Mouse (Mus musculus): ENCODE results near the gene Celf2. TPM values are rescaled to one million over a fixed set of nuclear protein-coding genes. Genes with fewer than 3 reads are reported as not detected.

Gene Celf2
- polyA plus RNA-seq, 1 experiment from 2014 or later = 92.4 TPM

DNA sequence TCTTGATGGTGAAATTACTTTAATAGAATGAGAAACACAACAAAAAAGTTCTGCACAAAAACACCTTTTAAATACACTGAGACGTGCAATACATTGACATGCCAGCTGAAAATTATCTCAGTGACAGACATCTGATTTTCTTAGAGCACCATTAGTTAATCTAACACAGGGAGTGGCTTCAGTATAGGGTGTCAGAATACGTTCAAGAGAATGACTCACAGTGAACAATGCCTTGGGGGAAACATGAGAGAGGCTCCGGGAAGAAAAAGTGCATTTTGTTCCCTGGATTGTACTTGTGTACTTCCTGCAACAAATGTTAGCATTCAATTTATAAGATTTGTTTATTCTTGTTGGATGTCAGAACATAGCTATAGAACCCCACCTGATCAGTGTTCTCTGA is 487.2 kb downstream of the Celf2 start:
- no peaks in the 10 kb centered on the region for H3K36me3 ChIP-seq (ENCODE audit: control insufficient read depth, insufficient read depth, low read length)
- H3K27me3 ChIP-seq (ENCODE audit: control insufficient read depth, insufficient read depth, low read depth, low read length) = no peaks in the 10 kb centered on the region
- no peak overlapping the region for H3K27ac ChIP-seq (ENCODE audit: low read length)
- H3K9ac ChIP-seq (ENCODE audit: low read length) = no peak overlapping the region
- WGBS = 43% methylated on average over 3 of the region's 3 CpGs
- H3K9me3 ChIP-seq (ENCODE audit: control insufficient read depth, low read length) = no peaks in the 10 kb centered on the region
- 0 out of 2 replicates have a peak, but pooled peaks cover 2% of the 10 kb centered on the region for H3K4me1 ChIP-seq (replicated peaks; ENCODE audit: control insufficient read depth, insufficient read depth, low read length)
- no peak overlapping the region for H3K4me2 ChIP-seq (ENCODE audit: low read depth, low read length)
- no peak for ATAC-seq (ENCODE audit: low read depth)
- no peak overlapping the region for H3K4me3 ChIP-seq (ENCODE audit: low read length)

DNA sequence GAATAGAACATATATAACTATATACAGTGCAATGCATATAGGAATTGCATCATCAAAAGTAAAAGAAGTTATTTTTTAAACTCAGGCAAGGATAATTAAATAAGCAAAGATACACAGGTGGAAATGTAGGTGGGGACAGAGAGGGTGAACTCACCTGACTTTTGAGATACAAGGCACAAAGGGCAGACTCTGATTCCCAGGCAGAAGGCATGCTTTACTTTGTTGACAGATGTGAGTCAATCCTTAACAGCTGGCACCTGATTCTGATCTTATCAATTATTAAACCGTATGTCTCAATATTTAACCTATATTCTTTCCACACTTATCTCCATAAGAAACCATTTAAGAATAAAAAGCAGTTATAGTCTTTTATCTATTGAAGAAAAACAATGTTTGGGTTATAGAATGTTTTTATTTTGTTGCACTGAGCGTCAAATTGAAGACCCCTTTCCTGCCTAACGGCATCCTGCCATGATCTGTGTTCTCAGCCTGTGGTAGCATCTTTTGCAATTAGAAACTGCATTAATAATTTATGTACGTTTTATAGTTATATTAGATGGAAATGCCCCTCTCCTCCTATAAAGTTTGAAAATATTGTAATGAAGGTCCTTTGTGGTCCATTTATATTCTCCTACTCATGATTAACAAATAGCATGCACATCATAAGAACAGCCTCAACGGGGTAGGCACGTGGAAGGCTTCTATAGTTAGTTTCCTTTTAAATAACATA is 491.8 kb downstream of the Celf2 start:
- H3K9ac ChIP-seq (ENCODE audit: low read length) = no peak overlapping the region
- no peak overlapping the region for H3K4me2 ChIP-seq (ENCODE audit: low read depth, low read length)
- no peaks in the 10 kb centered on the region for H3K27me3 ChIP-seq (ENCODE audit: control insufficient read depth, insufficient read depth, low read depth, low read length)
- WGBS = 81% methylated on average over 6 of the region's 6 CpGs
- no peaks in the 10 kb centered on the region for H3K9me3 ChIP-seq (ENCODE audit: control insufficient read depth, low read length)
- no peaks in the 10 kb centered on the region for H3K36me3 ChIP-seq (ENCODE audit: control insufficient read depth, insufficient read depth, low read length)
- H3K4me3 ChIP-seq (ENCODE audit: low read length) = no peak overlapping the region
- H3K4me1 ChIP-seq (replicated peaks; ENCODE audit: control insufficient read depth, insufficient read depth, low read length) = no peaks in the 10 kb centered on the region
- H3K27ac ChIP-seq (ENCODE audit: low read length) = no peak overlapping the region
- ATAC-seq (ENCODE audit: low read depth) = no peak

DNA sequence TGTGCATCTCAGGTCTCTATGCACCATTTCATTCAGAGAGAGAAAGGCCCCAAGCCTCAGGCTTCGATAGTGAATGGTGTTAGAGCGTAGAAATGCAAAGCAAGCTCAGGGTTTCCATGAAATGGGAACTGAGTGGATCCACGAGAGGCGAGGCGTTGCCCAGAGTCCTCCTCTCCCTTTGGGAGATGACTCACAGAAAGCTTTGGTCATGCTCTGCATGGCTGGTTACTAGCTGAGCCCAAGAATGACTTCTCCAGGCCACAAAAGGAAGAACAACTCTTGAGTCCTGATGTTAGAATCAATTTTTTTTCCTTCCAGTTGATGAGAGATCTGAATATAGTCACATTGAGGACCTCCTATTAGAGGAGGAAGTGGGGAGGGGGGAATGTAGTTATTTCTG is 496.2 kb downstream of the Celf2 start:
- Histone ChIP-seq H3K27me3 (ENCODE audit: control insufficient read depth, insufficient read depth, low read depth, low read length) (no peaks in the 10 kb centered on the region), H3K36me3 (ENCODE audit: control insufficient read depth, insufficient read depth, low read length) (no peaks in the 10 kb centered on the region), H3K9me3 (ENCODE audit: control insufficient read depth, low read length) (no peaks in the 10 kb centered on the region), H3K4me3 (ENCODE audit: low read length) (no peak overlapping the region), H3K27ac (ENCODE audit: low read length) (no peak overlapping the region), H3K4me2 (ENCODE audit: low read depth, low read length) (no peak overlapping the region), H3K4me1 (replicated peaks; ENCODE audit: control insufficient read depth, insufficient read depth, low read length) (no peaks in the 10 kb centered on the region), H3K9ac (ENCODE audit: low read length) (no peak overlapping the region)
- ATAC-seq (ENCODE audit: low read depth) = no peak
- WGBS = 97% methylated on average over 5 of the region's 5 CpGs

DNA sequence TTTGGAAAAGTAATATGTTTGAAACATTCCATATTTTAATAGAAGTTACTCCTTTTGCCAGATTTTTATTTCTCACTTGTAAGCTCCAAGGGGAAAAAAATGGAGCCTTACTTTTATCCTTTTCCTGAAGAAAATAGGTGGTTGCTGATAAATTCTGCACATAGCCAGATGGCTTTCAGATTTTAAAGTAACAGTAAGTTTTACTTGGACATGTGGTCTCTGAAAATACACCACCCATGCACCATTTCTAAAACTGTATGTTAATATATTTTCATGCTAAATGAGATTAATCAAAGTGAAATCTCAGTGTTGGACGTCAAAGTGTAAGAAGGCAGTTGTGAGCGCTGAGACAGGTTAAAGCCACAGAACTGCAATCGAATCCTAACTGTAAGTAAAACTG is 502.5 kb downstream of the Celf2 start:
- H3K27ac ChIP-seq (ENCODE audit: low read length) = no peak overlapping the region
- WGBS = 77% methylated on average over 3 of the region's 3 CpGs

DNA sequence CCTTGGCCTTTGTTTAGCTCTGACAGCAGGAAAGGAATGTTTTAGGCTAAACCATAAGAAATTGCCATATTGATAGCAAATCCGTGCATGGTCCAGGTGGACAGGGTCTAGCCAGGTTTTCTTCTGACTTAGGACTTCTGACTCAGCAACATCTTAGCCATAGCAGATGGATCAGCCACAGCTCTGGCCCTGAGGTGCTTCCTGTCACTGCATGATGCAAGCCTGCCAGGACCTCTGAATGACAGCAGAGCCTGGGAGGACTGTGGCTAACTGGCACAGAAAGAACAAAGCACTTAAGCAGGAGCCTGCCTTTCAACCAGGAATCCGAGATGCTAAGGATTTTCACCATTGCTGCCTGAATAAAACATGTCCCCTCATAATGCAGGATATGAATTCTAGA is 507.4 kb downstream of the Celf2 start:
- Histone ChIP-seq H3K9me3 (ENCODE audit: control insufficient read depth, low read length) (no peaks in the 10 kb centered on the region), H3K27me3 (ENCODE audit: control insufficient read depth, insufficient read depth, low read depth, low read length) (no peaks in the 10 kb centered on the region), H3K9ac (ENCODE audit: low read length) (no peak overlapping the region), H3K27ac (ENCODE audit: low read length) (no peak overlapping the region), H3K36me3 (ENCODE audit: control insufficient read depth, insufficient read depth, low read length) (no peaks in the 10 kb centered on the region), H3K4me2 (ENCODE audit: low read depth, low read length) (no peak overlapping the region), H3K4me1 (replicated peaks; ENCODE audit: control insufficient read depth, insufficient read depth, low read length) (no peaks in the 10 kb centered on the region), H3K4me3 (ENCODE audit: low read length) (no peak overlapping the region)
- ATAC-seq (ENCODE audit: low read depth) = no peak
- 51% methylated on average over 2 of the region's 2 CpGs for WGBS

More for the DNA sequence above, 502.5 kb downstream of the Celf2 start:
- no peaks in the 10 kb centered on the region for H3K36me3 ChIP-seq (ENCODE audit: control insufficient read depth, insufficient read depth, low read length)
- no peak overlapping the region for H3K4me2 ChIP-seq (ENCODE audit: low read depth, low read length)
- ATAC-seq (ENCODE audit: low read depth) = no peak
- no peaks in the 10 kb centered on the region for H3K9me3 ChIP-seq (ENCODE audit: control insufficient read depth, low read length)
- H3K27me3 ChIP-seq (ENCODE audit: control insufficient read depth, insufficient read depth, low read depth, low read length) = no peaks in the 10 kb centered on the region
- no peaks in the 10 kb centered on the region for H3K4me1 ChIP-seq (replicated peaks; ENCODE audit: control insufficient read depth, insufficient read depth, low read length)
- no peak overlapping the region for H3K4me3 ChIP-seq (ENCODE audit: low read length)
- H3K9ac ChIP-seq (ENCODE audit: low read length) = no peak overlapping the region

DNA sequence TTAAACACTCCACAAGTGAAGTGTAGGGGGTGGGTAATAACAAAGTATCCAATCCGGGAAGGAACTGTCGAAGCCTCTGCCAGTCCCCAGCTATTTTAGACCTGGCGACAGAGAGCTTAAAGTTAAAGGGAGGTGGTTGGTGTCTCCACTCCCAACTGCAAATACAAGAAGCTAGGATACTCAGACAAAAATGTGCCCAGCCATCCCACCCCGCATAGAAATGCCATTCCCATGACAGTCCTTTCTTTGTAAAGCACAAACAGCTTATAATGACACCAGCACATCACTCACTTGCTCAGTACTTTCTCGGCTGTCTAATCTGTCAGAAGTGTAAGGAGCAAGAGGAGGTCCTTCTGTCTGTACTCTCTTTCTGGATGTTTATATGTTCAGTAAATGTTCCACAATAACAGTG is 518.3 kb downstream of the Celf2 start:
- Histone ChIP-seq H3K27ac (ENCODE audit: low read length) (no peak overlapping the region), H3K4me2 (ENCODE audit: low read depth, low read length) (no peak overlapping the region)

DNA sequence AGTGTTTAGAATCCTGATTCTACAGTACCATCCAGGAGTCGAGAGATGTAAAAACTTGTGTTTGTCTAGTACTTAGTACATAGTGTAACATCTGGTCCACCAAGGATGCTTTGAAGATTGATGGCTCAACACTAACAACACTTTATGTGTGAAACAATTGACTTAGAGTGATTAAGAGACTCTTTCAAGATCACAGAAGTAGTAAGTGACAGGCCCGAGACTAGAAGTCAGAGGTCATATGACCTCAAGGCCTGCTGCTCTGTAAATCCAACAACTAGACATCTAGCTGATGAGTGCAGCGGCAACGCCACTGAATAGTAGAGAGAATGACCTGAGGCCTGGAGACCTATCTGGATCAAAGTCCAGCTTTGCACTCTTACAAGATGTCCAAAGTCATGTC is 523.7 kb downstream of the Celf2 start:
- Histone ChIP-seq H3K4me1 (replicated peaks; ENCODE audit: control insufficient read depth, insufficient read depth, low read length) (no peaks in the 10 kb centered on the region; the same call in 1 of the 2 replicates), H3K4me3 (ENCODE audit: low read length) (no peak overlapping the region), H3K27me3 (ENCODE audit: control insufficient read depth, insufficient read depth, low read depth, low read length) (no peaks in the 10 kb centered on the region), H3K9ac (ENCODE audit: low read length) (no peak overlapping the region), H3K27ac (ENCODE audit: low read length) (no peak overlapping the region), H3K9me3 (ENCODE audit: control insufficient read depth, low read length) (no peaks in the 10 kb centered on the region), H3K36me3 (ENCODE audit: control insufficient read depth, insufficient read depth, low read length) (no peaks in the 10 kb centered on the region), H3K4me2 (ENCODE audit: low read depth, low read length) (no peak overlapping the region)
- WGBS = 55% methylated on average over 4 of the region's 4 CpGs
- ATAC-seq (ENCODE audit: low read depth) = no peak

More for the DNA sequence above, 518.3 kb downstream of the Celf2 start:
- Histone ChIP-seq H3K36me3 (ENCODE audit: control insufficient read depth, insufficient read depth, low read length) (no peaks in the 10 kb centered on the region), H3K9ac (ENCODE audit: low read length) (no peak overlapping the region), H3K4me1 (replicated peaks; ENCODE audit: control insufficient read depth, insufficient read depth, low read length) (no peaks in the 10 kb centered on the region; the same call in 1 of the 2 replicates), H3K4me3 (ENCODE audit: low read length) (no peak overlapping the region), H3K27me3 (ENCODE audit: control insufficient read depth, insufficient read depth, low read depth, low read length) (no peaks in the 10 kb centered on the region), H3K9me3 (ENCODE audit: control insufficient read depth, low read length) (no peaks in the 10 kb centered on the region)
- 53% methylated on average over 5 of the region's 5 CpGs for WGBS
- ATAC-seq (ENCODE audit: low read depth) = peak; percentile 57

DNA sequence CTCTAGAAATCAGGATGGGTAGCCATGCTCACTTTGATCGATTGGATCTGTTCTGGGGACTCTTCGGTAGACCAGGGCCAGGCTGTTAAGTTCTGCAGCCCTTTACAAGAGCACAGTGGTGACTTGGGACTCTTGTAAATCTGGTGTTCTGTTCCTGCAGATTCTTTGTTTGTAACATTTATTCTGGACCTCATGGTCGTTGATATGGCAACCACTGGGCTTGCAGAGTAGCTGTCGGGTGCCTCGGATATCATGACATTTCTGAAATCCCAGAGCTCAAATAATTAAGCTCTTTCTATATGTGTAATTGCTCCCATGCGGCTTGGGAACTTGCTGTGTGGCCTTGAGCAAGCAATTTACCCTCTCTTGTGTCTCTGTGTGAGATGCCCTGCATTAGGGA is 525.5 kb downstream of the Celf2 start:
- Histone ChIP-seq H3K36me3 (ENCODE audit: control insufficient read depth, insufficient read depth, low read length) (no peaks in the 10 kb centered on the region), H3K4me1 (replicated peaks; ENCODE audit: control insufficient read depth, insufficient read depth, low read length) (no peaks in the 10 kb centered on the region), H3K4me3 (ENCODE audit: low read length) (no peak overlapping the region), H3K4me2 (ENCODE audit: low read depth, low read length) (no peak overlapping the region), H3K27ac (ENCODE audit: low read length) (no peak overlapping the region), H3K9ac (ENCODE audit: low read length) (no peak overlapping the region), H3K27me3 (ENCODE audit: control insufficient read depth, insufficient read depth, low read depth, low read length) (no peaks in the 10 kb centered on the region), H3K9me3 (ENCODE audit: control insufficient read depth, low read length) (no peaks in the 10 kb centered on the region)
- no peak for ATAC-seq (ENCODE audit: low read depth)
- 83% methylated on average over 6 of the region's 6 CpGs for WGBS

DNA sequence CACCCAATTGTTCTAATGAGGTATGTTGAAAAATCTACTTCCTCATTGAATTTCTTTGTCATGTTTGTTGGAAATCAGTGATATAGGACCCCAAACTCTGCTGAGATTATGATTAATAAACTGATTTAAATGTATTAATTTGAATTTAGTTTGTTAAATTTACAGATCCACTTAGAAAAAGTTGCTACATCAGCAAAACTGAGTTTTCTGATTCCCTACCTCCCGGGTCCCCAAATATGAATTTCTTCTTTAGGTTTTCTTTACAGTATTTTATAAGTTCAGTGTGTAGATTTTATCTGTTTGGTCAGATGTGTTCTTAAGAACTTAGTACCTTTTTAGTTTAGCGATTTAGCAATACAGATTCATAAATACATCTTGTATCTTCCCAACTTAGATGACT is 533.1 kb downstream of the Celf2 start:
- H3K27me3 ChIP-seq (ENCODE audit: control insufficient read depth, insufficient read depth, low read depth, low read length) = no peaks in the 10 kb centered on the region
- H3K9me3 ChIP-seq (ENCODE audit: control insufficient read depth, low read length) = no peaks in the 10 kb centered on the region
- H3K4me2 ChIP-seq (ENCODE audit: low read depth, low read length) = no peak overlapping the region
- H3K36me3 ChIP-seq (ENCODE audit: control insufficient read depth, insufficient read depth, low read length) = no peaks in the 10 kb centered on the region
- H3K4me1 ChIP-seq (replicated peaks; ENCODE audit: control insufficient read depth, insufficient read depth, low read length) = no peaks in the 10 kb centered on the region
- no peak overlapping the region for H3K4me3 ChIP-seq (ENCODE audit: low read length)
- no peak for ATAC-seq (ENCODE audit: low read depth)
- 85% methylated on average over 2 of the region's 2 CpGs for WGBS
- no peak overlapping the region for H3K9ac ChIP-seq (ENCODE audit: low read length)
- H3K27ac ChIP-seq (ENCODE audit: low read length) = no peak overlapping the region
